Comparison of ENCODE assay signal across 8 mouse cellular contexts in genomic region chr14:57398813-57399427, GRCm38 (mm10). TPM values are rescaled to one million over a fixed set of nuclear protein-coding genes. Genes with fewer than 3 reads are reported as not detected.
DNase-seq lines count a peak whose midpoint lies in the region; ATAC-seq and TF ChIP-seq lines count a peak whose summit lies in the region.

No protein-coding gene starts in this region.

- peak overlapping the region; percentile 83 for H3K4me3 ChIP-seq in E14TG2a.4 (replicated peaks; ENCODE audit: low read length)
- H3K4me3 ChIP-seq in hindbrain, postnatal 0 days (ENCODE audit: low read length) = peak overlapping the region; percentile 53
- H3K4me3 ChIP-seq in liver, embryonic 16.5 days (ENCODE audit: low read depth, low read length) = peak overlapping the region; percentile 71
- H3K4me3 ChIP-seq in neural tube, embryonic 14.5 days (ENCODE audit: low read depth, low read length) = peak overlapping the region; percentile 53

- WGBS in hindbrain, postnatal 0 days = 15% methylated on average over 13 of the region's 13 CpGs
- 5% methylated on average over 13 of the region's 13 CpGs for WGBS in liver, embryonic 16.5 days (ENCODE audit: insufficient replicate concordance)
- WGBS in neural tube, embryonic 14.5 days = 21% methylated on average over 13 of the region's 13 CpGs

- peaks cover 15% of the 10 kb centered on the region for H3K4me1 ChIP-seq in E14TG2a.4 (replicated peaks; ENCODE audit: low read depth, low read length)
- no peaks in the 10 kb centered on the region; the same call in 1 of the 2 replicates for H3K4me1 ChIP-seq in hindbrain, postnatal 0 days (ENCODE audit: insufficient read depth, low read length)
- peaks cover 9% of the 10 kb centered on the region for H3K4me1 ChIP-seq in liver, embryonic 16.5 days (ENCODE audit: control insufficient read depth, low read depth, low read length)
- no peaks in the 10 kb centered on the region for H3K4me1 ChIP-seq in neural tube, embryonic 14.5 days (ENCODE audit: control insufficient read depth, insufficient read depth, low read length)

- H3K9me3 ChIP-seq in E14TG2a.4 (ENCODE audit: low read length) = no peaks in the 10 kb centered on the region
- H3K9me3 ChIP-seq in hindbrain, postnatal 0 days (ENCODE audit: low read length) = no peaks in the 10 kb centered on the region
- no peaks in the 10 kb centered on the region for H3K9me3 ChIP-seq in liver, embryonic 16.5 days (replicated peaks; ENCODE audit: control insufficient read depth, low read length)
- H3K9me3 ChIP-seq in neural tube, embryonic 14.5 days (ENCODE audit: control insufficient read depth, low read length) = no peaks in the 10 kb centered on the region

- peaks cover 24% of the 10 kb centered on the region for H3K27me3 ChIP-seq in E14TG2a.4 (ENCODE audit: insufficient read depth, low read length)
- H3K27me3 ChIP-seq in hindbrain, postnatal 0 days (ENCODE audit: insufficient read depth, low read length) = no peaks in the 10 kb centered on the region
- no peaks in the 10 kb centered on the region for H3K27me3 ChIP-seq in liver, embryonic 16.5 days (ENCODE audit: control insufficient read depth, insufficient read depth, low read depth, low read length)
- no peaks in the 10 kb centered on the region for H3K27me3 ChIP-seq in neural tube, embryonic 14.5 days (ENCODE audit: control insufficient read depth, insufficient read depth, low read length)

- TF ChIP-seq CTCF in E14TG2a.4 (conservative IDR thresholded peaks at IDR 0.05; ENCODE audit: low read length) = no peak
- TF ChIP-seq CTCF in hindbrain, postnatal 0 days (IDR thresholded peaks at IDR 0.05; ENCODE audit: low read depth) = no peak

- peak overlapping the region; percentile 85 for H3K4me2 ChIP-seq in hindbrain, postnatal 0 days (ENCODE audit: low read depth, low read length)
- H3K4me2 ChIP-seq in liver, embryonic 16.5 days (ENCODE audit: low read depth, low read length) = peak overlapping the region; percentile 94
- peak overlapping the region; percentile 76 for H3K4me2 ChIP-seq in neural tube, embryonic 14.5 days (ENCODE audit: low read depth, low read length)

- ATAC-seq in erythroid progenitor cell, adult 5-6 weeks (replicated peaks; ENCODE audit: low FRiP score, poor library complexity, severe bottlenecking) = peak; percentile 43
- peak; percentile 36; the same call in 1 of the 2 replicates for ATAC-seq in hindbrain, postnatal 0 days
- ATAC-seq in liver, embryonic 16.5 days (ENCODE audit: low read depth) = no peak
- peak; percentile 12; the same call in 1 of the 2 replicates for ATAC-seq in neural tube, embryonic 14.5 days (ENCODE audit: low read depth)

- DNase-seq in embryo, embryonic 11 days = peak; percentile 22
- no peak for DNase-seq in embryo, embryonic 10 days (ENCODE audit: low spot score)
- DNase-seq in hindbrain, postnatal 0 days (ENCODE audit: low spot score) = peak; percentile 7
- DNase-seq in layer of hippocampus, postnatal 14 days (ENCODE audit: low spot score in 2 of 2) = no peak

- 0 out of 2 replicates have a peak overlapping the region, but pooled peaks have one; percentile 58 for H3K9ac ChIP-seq in hindbrain, postnatal 0 days (replicated peaks; ENCODE audit: low read length)
- peak overlapping the region; percentile 61 for H3K9ac ChIP-seq in liver, embryonic 16.5 days (ENCODE audit: low read depth, low read length)
- no peak overlapping the region; the same call in 1 of the 2 replicates for H3K9ac ChIP-seq in neural tube, embryonic 14.5 days (replicated peaks; ENCODE audit: low read depth, low read length)

- H3K36me3 ChIP-seq in E14TG2a.4 (ENCODE audit: insufficient read depth, low read length) = no peaks in the 10 kb centered on the region
- no peaks in the 10 kb centered on the region for H3K36me3 ChIP-seq in hindbrain, postnatal 0 days (ENCODE audit: insufficient read depth, low read length)
- H3K36me3 ChIP-seq in liver, embryonic 16.5 days (ENCODE audit: control insufficient read depth, insufficient read depth) = no peaks in the 10 kb centered on the region
- H3K36me3 ChIP-seq in neural tube, embryonic 14.5 days (ENCODE audit: control insufficient read depth, insufficient read depth, low read length) = no peaks in the 10 kb centered on the region

- H3K27ac ChIP-seq in hindbrain, postnatal 0 days = no peak overlapping the region
- H3K27ac ChIP-seq in liver, embryonic 16.5 days (ENCODE audit: low read length) = peak overlapping the region; percentile 35; the same call in 1 of the 2 replicates
- no peak overlapping the region for H3K27ac ChIP-seq in neural tube, embryonic 14.5 days (ENCODE audit: low read depth, low read length)

RNA-seq across cellular contexts. Expression of gene Cryl1, which starts 0.6 kb away (rescaled TPM):
- 5.4 and 6.8 TPM in 2 replicates for total RNA-seq in erythroid progenitor cell, adult 5-6 weeks (2015; ENCODE audit: low replicate concordance)
- 3.6 and 5.5 TPM in 2 replicates for total RNA-seq in erythroid progenitor cell, adult 5-6 weeks (2017; ENCODE audit: low replicate concordance)
- total RNA-seq in hindbrain, postnatal 0 days (2014; rRNA removed) = 13.3 and 16.0 TPM in 2 replicates
- 19.2 and 19.3 TPM in 2 replicates for polyA plus RNA-seq in hindbrain, postnatal 0 days (2015; fragmentation: Nextera tagmentation; extraction: Ambion mirVana)
- 6.3 and 7.6 TPM in 2 replicates for polyA plus RNA-seq in liver, embryonic 16.5 days (2015; fragmentation: Nextera tagmentation; extraction: Ambion mirVana)
- polyA plus RNA-seq in neural tube, embryonic 14.5 days (2014; fragmentation: Nextera tagmentation; extraction: Ambion mirVana) = 9.2 and 9.7 TPM in 2 replicates
- total RNA-seq in layer of hippocampus, postnatal 14 days (2021) = 10 to 100 TPM; 23.3 to 23.5 TPM

RNA-seq across cellular contexts. Expression of gene Ift88, which starts 24.9 kb away (rescaled TPM):
- total RNA-seq in erythroid progenitor cell, adult 5-6 weeks (2015; ENCODE audit: low replicate concordance) = not detected in 2 replicates
- total RNA-seq in erythroid progenitor cell, adult 5-6 weeks (2017; ENCODE audit: low replicate concordance) = 0.64 TPM in 1 of 2 replicates, not detected in the other
- 15.2 and 16.7 TPM in 2 replicates for total RNA-seq in hindbrain, postnatal 0 days (2014; rRNA removed)
- 16.3 and 18.4 TPM in 2 replicates for polyA plus RNA-seq in hindbrain, postnatal 0 days (2015; fragmentation: Nextera tagmentation; extraction: Ambion mirVana)
- 1.2 and 1.4 TPM in 2 replicates for polyA plus RNA-seq in liver, embryonic 16.5 days (2015; fragmentation: Nextera tagmentation; extraction: Ambion mirVana)
- 20.0 and 22.3 TPM in 2 replicates for polyA plus RNA-seq in neural tube, embryonic 14.5 days (2014; fragmentation: Nextera tagmentation; extraction: Ambion mirVana)
- total RNA-seq in layer of hippocampus, postnatal 14 days (2021) = 10 to 100 TPM; 13.6 to 14.2 TPM

Comparison
In these comparisons a context has a peak if more than half of its experiments do, and no peak if none do; other contexts are left out.
1. DNase-seq: peak in embryo, embryonic 11 days (single experiment) and hindbrain, postnatal 0 days (single experiment); none in embryo, embryonic 10 days (single experiment) and layer of hippocampus, postnatal 14 days (0 of 2).
2. Peak in every context shown above with its lines, with median percentiles within 50 percentile points of each other: H3K4me3 ChIP-seq and H3K4me2 ChIP-seq.